Mouse (Mus musculus): ENCODE results near the gene Mrpl33.

Gene Mrpl33

DNA sequence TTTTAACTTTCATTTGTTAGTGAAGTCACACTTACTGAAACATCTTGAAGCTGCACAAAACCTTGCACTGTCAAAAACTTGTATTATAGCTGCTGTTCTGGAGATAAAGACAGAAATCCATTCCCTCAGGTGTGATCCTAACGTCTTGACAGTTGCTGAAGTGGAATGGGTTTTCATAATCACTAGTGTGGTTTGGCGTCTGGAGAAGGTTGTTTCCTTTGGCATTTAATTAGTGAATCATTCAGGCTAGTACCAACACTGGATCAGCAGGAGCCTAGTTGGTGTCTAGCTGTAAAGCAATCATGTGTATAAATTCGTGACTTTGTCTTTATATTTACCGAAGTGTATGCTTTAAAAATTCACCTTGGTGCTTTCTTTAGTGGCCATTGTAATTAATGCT, 102.2 kb downstream of the Mrpl33 start:
- DNase-seq (ENCODE audit: low read depth) = no peak

- peak; percentile 31 for DNase-seq (ENCODE audit: low read depth)
These were observed 102.7 kb downstream of the Mrpl33 start for GRCm38 (mm10) chr5:31699397-31699796.

DNA sequence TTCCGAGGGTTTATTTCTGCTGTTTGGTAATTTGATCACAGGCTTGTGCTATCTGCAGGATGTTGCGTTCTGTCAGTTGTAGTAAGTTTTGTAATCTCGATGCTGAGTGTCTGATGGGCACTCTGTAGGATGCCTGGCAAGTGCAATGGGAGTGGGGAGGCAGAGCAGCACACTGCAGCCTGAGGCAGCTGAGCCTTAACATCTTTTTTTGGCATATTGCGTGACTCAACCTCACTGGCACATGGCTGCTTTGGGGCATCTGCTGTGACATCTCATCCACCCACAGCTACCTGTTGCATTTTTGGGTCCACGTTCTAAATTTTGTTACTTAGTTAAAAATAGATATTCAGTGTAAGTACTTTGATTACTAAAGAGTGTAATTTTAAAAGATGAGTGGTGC, 108.2 kb downstream of the Mrpl33 start:
- no peak for DNase-seq (ENCODE audit: low read depth)

DNA sequence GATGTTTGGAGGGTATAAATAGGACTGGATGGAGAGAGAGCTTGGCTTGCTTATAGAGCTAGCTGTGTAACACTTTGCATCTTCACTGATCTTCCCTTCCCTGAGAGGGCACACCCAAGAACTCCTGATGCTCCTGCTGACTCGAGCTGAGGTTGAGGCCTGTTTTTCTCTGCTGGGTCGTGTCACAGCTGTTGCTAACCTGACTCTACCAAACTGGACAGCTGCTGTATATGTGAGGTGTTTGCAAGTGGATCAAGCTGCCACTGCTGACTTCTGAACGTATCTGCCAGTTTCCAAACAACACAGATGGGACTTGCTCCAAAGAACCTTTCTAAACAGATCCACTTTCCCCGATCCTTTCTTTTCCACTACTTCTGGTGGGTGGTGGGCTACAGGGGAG, 110.1 kb downstream of the Mrpl33 start:
- DNase-seq (ENCODE audit: low read depth) = no peak

DNA sequence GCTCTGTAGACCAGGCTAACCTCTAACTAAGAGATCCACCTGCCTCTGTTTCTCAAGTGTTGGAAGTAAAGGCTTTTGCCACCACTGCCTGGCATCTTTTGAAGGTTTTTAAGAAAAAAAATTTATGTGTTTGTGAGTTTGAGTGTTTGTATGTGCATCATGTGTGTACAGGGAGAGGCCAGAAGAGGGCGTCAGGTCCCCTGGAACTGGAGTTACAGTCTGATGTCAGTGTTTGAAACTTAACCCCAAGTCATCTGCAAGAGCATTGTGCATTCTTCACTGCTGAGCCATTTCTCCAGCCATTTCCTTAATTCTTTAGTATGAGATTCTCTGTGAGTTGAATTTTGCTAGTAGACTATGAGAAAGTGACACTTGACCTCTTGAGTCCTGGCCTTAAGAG, 112.7 kb downstream of the Mrpl33 start:
- peak; percentile 38 for DNase-seq (ENCODE audit: low read depth)

DNA sequence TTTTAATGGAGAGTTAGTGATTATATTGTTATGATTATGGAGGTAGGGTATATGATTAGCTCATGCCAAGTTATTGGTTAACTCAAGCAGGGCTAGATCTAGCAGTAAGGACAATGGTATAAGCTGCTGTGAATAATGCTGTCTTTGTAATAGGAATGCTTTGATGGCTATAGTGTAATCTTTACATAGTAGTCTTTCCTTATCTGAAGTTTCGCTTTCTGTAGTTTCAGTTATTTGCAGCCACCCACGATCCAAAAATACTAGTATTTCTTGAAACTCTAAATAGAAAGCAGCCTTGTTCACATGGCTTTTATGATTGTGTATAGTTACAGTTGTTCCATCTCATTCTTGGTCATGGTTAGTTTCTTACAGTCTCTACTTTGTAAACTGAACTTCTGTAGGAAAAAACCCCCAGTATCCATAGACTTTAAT, 116.6 kb downstream of the Mrpl33 start:
- DNase-seq (ENCODE audit: low read depth) = no peak

GRCm38 (mm10) chr5:31713841-31714264, 117.1 kb downstream of the Mrpl33 start:
- DNase-seq (ENCODE audit: low read depth) = peak; percentile 25
